8 mouse cellular contexts compared by ENCODE assay signal in the genomic region with DNA sequence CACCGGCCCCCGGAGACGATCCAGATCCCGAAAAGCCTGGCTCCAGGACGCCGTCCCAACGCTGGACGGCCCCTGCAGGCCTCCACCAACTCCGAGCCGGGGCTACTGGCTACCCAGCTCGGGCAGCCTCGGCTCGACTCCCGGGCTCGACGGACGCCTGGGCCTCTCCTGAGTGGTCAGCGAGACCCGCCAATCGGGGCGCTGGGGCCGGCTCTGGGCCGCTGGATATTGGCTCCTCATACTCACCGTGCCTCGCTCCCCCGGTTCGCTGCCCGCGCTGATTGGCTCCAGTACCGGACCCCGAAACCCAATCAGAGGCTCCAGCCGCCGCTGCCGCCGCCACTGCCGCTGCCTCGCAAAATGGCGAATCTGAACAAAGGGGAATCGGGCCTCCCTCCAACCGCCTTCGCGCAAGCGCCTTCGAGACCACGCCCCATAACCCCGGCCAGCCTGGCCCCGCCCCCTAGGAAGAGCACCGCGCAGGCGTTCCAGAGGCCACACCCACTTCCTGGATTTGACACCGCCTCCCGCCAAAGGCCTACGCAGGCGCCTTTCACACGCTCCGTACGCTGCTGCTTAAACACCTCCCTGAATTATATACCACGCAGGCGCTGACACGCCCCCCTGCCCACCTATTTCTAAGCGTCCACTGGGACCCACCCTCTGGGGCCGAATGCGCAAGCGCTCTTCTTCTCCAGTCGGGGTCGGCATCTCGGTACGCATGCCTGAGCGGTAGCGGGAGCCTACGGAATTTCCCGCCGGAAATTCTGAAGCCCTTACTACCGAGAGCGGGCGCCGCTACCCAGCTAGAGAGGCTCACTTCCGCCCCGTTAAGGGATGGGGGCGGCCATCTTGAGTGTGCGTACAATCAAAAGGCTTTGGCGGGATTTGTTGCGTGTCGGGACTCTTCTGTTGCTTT. TPM values are rescaled to one million over a fixed set of nuclear protein-coding genes. Genes with fewer than 3 reads are reported as not detected.
DNase-seq lines count a peak whose midpoint lies in the region; ATAC-seq and TF ChIP-seq lines count a peak whose summit lies in the region.

A gene (minus strand): TSS at position 527 of the 919 bp plus-strand sequence.
A gene (plus strand): TSS at position 635 of the 919 bp plus-strand sequence.

- peak; percentile 100 for DNase-seq in MN1 (ENCODE audit: low spot score)
- DNase-seq in cerebellum, adult 9-10 months: peak; percentile 100
- DNase-seq in hindbrain, embryonic 10.5 days (ENCODE audit: low spot score): peak; percentile 100
- peak; percentile 100 for DNase-seq in layer of hippocampus, adult 9-11 months
- peak; percentile 100 for DNase-seq in lung, postnatal 0 days (ENCODE audit: low spot score)
- DNase-seq in ovary, postnatal 14 days (ENCODE audit: low spot score): peak; percentile 100
- DNase-seq in thymus, postnatal 14 days: peak; percentile 100

- peak; percentile 84 for ATAC-seq in frontal cortex, adult (ENCODE audit: low TSS enrichment)
- ATAC-seq in lung, postnatal 0 days: peak; percentile 95

- peak; percentile 73; the same call in 1 of the 2 replicates for TF ChIP-seq EP300 in lung, postnatal 0 days (IDR thresholded peaks at IDR 0.05)

- TF ChIP-seq CTCF in lung, postnatal 0 days (IDR thresholded peaks at IDR 0.05): peak; percentile 14; the same call in 1 of the 2 replicates

- WGBS in hindbrain, embryonic 10.5 days: under 1% methylated on average over 84 of the region's 84 CpGs
- WGBS in lung, postnatal 0 days: 1% methylated on average over 79 of the region's 84 CpGs

- H3K4me3 ChIP-seq in hindbrain, embryonic 10.5 days: peak within 1 kb of the TSS; percentile 90
- H3K4me3 ChIP-seq in lung, postnatal 0 days (ENCODE audit: low read depth, low read length): peak within 1 kb of the TSS; percentile 76

- H3K27ac ChIP-seq in hindbrain, embryonic 10.5 days: peak within 1 kb of the TSS; percentile 99
- H3K27ac ChIP-seq in lung, postnatal 0 days (ENCODE audit: low read length): peak within 1 kb of the TSS; percentile 99

- H3K36me3 ChIP-seq in hindbrain, embryonic 10.5 days: peaks cover 35% of the 10 kb centered on the region
- 0 out of 2 replicates have a peak, but pooled peaks cover 7% of the 10 kb centered on the region for H3K36me3 ChIP-seq in lung, postnatal 0 days (ENCODE audit: insufficient read depth, low read length)

- H3K4me1 ChIP-seq in hindbrain, embryonic 10.5 days (replicated peaks): peaks cover 29% of the 10 kb centered on the region
- peaks cover 12% of the 10 kb centered on the region; the same call in 1 of the 2 replicates for H3K4me1 ChIP-seq in lung, postnatal 0 days (ENCODE audit: insufficient read depth, low read depth, low read length)

- peak within 1 kb of the TSS; percentile 82 for H3K4me2 ChIP-seq in lung, postnatal 0 days (replicated peaks; ENCODE audit: low read depth, low read length)

- no peaks in the 10 kb centered on the region for H3K27me3 ChIP-seq in hindbrain, embryonic 10.5 days (ENCODE audit: insufficient read depth, poor library complexity, severe bottlenecking)
- no peaks in the 10 kb centered on the region for H3K27me3 ChIP-seq in lung, postnatal 0 days (replicated peaks; ENCODE audit: insufficient read depth, low read length)

- peak within 1 kb of the TSS; percentile 93 for H3K9ac ChIP-seq in lung, postnatal 0 days (replicated peaks; ENCODE audit: low read depth)

- H3K9me3 ChIP-seq in hindbrain, embryonic 10.5 days: no peaks in the 10 kb centered on the region
- no peaks in the 10 kb centered on the region for H3K9me3 ChIP-seq in lung, postnatal 0 days (ENCODE audit: low read length)

RNA-seq across cellular contexts. Expression of the first gene that starts in this region (rescaled TPM):
- polyA plus RNA-seq in hindbrain, embryonic 10.5 days (2016; fragmentation: Nextera tagmentation; extraction: Ambion mirVana): 19.2 and 19.5 TPM in 2 replicates
- polyA plus RNA-seq in lung, postnatal 0 days (2015; fragmentation: Nextera tagmentation; extraction: Ambion mirVana): 5.6 and 8.5 TPM in 2 replicates

RNA-seq across cellular contexts. Expression of the second gene that starts in this region (rescaled TPM):
- 81.8 and 99.4 TPM in 2 replicates for polyA plus RNA-seq in hindbrain, embryonic 10.5 days (2016; fragmentation: Nextera tagmentation; extraction: Ambion mirVana)
- polyA plus RNA-seq in lung, postnatal 0 days (2015; fragmentation: Nextera tagmentation; extraction: Ambion mirVana): 43.9 and 45.8 TPM in 2 replicates

Comparison
In these comparisons a context has a peak if more than half of its experiments do, and no peak if none do; other contexts are left out.
1. Peak in every context shown above with its lines: DNase-seq, ATAC-seq, H3K4me3 ChIP-seq and H3K27ac ChIP-seq.